ENCODE assay signal across 15 mouse cellular contexts in the genomic region with DNA sequence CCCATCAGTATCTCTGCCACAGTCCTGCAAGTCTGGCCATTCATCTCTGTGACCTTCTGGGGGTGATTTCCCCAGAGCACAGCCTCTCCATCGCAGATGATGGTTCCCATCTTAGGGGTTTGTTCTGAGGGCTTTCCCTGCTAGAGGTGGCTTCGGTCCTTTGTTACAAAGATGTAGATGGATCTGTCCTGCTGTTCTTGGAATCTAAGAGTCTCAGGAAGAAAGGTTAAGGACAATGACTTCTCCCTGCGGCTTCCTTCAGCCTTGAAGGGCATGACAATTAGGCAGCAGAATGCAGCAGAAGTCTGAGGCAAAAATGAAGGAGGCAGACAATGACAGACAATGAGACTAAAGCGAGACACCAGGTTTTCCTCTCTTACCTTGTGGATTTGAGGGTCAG.
"Had no signal": no experiment of that assay in that cellular context is flagged by ENCODE, and none has a peak within 500 bp of the region (broad histone marks: within the 10 kb centered on the region; RNA-seq: fewer than 3 reads in every experiment).

No protein-coding gene starts in this region.

- DNase-seq: retina, postnatal 1 day; right cerebral cortex, adult 18-20 months; right cerebral cortex, postnatal 14 days; right cerebral cortex, postnatal 25 days; right cerebral cortex, postnatal 4 days; spleen, adult 18-20 months; thymus, adult 18-20 months; thymus, adult 2 months; thymus, postnatal 14 days; thymus, postnatal 25 days; thymus, postnatal 36 days; thymus, postnatal 4 days had no signal

- H3K4me1 ChIP-seq: stomach, embryonic 15.5 days had no signal

- H3K36me3 ChIP-seq: neural tube, embryonic 15.5 days; stomach, embryonic 15.5 days had no signal

- H3K9me3 ChIP-seq: neural tube, embryonic 15.5 days; stomach, embryonic 15.5 days had no signal

- H3K27ac ChIP-seq: neural tube, embryonic 15.5 days; stomach, embryonic 15.5 days; stomach, postnatal 0 days had no signal

- H3K9ac ChIP-seq: neural tube, embryonic 15.5 days; stomach, embryonic 15.5 days had no signal

- H3K4me3 ChIP-seq: neural tube, embryonic 15.5 days; stomach, embryonic 15.5 days had no signal
